Mouse (Mus musculus): ENCODE measurements around the gene Exoc6. TPM values are rescaled to one million over a fixed set of nuclear protein-coding genes. Genes with fewer than 3 reads are reported as not detected.
"Not testable (repeated sequence)": the region's sequence is repeated elsewhere in the genome, so short reads cannot be mapped to it uniquely, and the experiment has no call there.

Exoc6 gene
- polyA plus RNA-seq, 1 experiment from 2014 or later = 10.1 TPM

DNA sequence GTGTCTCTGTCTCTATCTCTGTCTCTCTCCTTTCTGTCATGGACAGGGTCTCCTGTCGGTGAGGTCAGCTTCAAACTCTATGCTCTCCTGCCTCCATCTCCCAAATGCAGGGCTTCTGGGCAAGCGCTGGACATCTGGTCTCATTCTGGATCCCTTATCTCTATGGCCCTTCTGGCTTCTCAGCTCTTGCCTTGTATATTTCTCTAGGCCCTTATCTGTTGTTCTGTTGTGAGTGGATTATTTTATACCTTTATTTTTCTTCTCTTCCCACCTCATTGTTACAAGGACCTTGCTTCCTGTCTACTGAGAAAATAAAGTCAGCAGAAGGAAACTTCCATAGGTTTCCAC lies 28.8 kb upstream of the Exoc6 start:
- Histone ChIP-seq H3K27me3 (ENCODE audit: control insufficient read depth, insufficient read depth, low read length) (no peaks in the 10 kb centered on the region), H3K9me3 (ENCODE audit: control insufficient read depth, low read length) (no peaks in the 10 kb centered on the region), H3K27ac (ENCODE audit: low read depth, low read length) (no peak overlapping the region), H3K36me3 (ENCODE audit: control insufficient read depth, insufficient read depth, low read length) (no peaks in the 10 kb centered on the region), H3K4me2 (replicated peaks; ENCODE audit: low read depth, low read length) (no peak overlapping the region), H3K4me3 (ENCODE audit: low read depth, low read length) (no peak overlapping the region), H3K4me1 (replicated peaks; ENCODE audit: control insufficient read depth, insufficient read depth, low read length) (no peaks in the 10 kb centered on the region), H3K9ac (ENCODE audit: low read depth, low read length) (no peak overlapping the region)
- ATAC-seq (ENCODE audit: low FRiP score) = no peak
- DNase-seq (ENCODE audit: low spot score) = no peak
- 68% methylated on average over 2 of the region's 2 CpGs for WGBS

DNA sequence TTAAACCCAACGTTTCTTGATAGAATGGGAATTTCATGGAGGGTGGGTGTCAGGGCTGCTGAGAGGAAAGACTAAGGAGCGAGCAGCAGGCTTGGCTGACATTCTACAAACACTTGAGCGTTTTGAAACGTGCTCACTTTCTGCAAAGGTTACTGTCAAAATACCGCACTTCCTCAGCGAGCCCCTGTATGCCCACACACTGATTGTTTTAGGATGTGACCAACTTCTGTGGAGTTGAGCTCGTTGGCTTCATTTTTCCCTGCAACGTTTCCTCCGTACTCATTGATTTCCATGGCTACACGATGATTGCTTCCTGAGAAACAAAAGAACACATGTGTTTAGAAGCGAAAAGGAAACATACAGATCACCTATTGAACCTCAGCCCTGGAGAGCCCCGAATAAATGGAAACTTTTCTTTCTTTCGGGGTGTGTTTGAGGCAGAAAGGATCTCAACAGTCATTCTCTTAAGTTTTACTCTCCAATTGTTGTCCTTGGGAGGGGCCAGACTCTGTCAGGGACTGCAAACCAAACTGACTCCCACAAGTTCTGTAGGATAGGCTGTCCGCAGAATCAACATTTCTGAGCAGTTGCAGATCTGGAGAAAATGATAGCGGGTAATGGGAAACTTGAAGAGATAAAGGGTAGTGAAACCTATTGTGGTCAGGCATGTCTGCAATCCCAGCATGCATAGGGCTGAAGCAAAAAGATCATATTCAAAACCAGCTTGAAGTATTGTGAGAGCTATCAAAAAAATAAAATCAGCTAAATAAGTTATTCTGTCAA lies 26.7 kb upstream of the Exoc6 start:
- DNase-seq (ENCODE audit: low spot score) (no peak), ATAC-seq (ENCODE audit: low FRiP score) (no peak)
- Histone ChIP-seq H3K36me3 (ENCODE audit: control insufficient read depth, insufficient read depth, low read length) (no peaks in the 10 kb centered on the region), H3K9me3 (ENCODE audit: control insufficient read depth, low read length) (no peaks in the 10 kb centered on the region), H3K27ac (ENCODE audit: low read depth, low read length) (no peak overlapping the region), H3K4me2 (replicated peaks; ENCODE audit: low read depth, low read length) (no peak overlapping the region), H3K27me3 (ENCODE audit: control insufficient read depth, insufficient read depth, low read length) (no peaks in the 10 kb centered on the region), H3K4me3 (ENCODE audit: low read depth, low read length) (no peak overlapping the region), H3K9ac (ENCODE audit: low read depth, low read length) (no peak overlapping the region), H3K4me1 (replicated peaks; ENCODE audit: control insufficient read depth, insufficient read depth, low read length) (no peaks in the 10 kb centered on the region)
- WGBS = 80% methylated on average over 15 of the region's 15 CpGs

DNA sequence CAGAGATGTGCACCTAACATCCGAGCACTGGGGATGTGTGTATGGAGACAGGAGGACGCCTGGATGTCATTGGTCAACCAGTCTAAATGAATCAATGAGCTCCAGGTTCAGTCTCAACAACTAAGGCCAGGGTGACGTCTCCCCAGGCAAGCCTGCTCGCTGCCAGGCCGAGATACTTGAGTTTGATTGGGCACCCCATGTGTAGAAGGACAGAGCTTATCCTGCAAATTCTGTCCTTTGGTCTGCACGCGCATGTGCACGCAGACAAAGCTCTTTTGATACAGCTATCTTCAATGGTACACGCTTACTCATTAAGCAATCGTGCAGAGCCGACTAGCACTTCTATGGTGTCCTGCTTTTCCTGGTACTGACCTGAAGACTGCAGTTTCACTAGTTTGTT lies 24.3 kb upstream of the Exoc6 start:
- whole genome bisulfite sequencing = 87% methylated on average over 11 of the region's 11 CpGs

DNA sequence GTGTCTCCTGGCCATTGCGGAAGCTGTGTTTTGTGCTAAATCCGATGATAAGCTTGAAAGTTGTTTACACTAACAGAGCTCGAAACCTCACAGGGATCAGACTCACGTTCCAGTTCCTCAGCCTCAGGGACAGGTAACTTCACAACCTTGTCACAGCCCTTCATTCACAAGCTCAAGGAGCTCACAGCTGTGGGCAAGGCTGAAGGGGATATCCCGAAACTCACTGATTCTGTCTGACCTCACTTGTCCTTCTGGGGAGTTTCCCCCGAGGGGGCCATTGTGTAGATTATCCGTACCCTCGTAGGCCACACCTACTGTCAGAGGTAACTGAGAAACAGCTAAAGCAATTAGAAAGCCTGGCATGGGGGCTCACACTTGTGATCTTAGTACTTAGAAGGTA lies 23.4 kb upstream of the Exoc6 start:
- Histone ChIP-seq H3K27ac (ENCODE audit: low read depth, low read length) (no peak overlapping the region), H3K36me3 (ENCODE audit: control insufficient read depth, insufficient read depth, low read length) (no peaks in the 10 kb centered on the region), H3K4me2 (replicated peaks; ENCODE audit: low read depth, low read length) (no peak overlapping the region), H3K4me1 (replicated peaks; ENCODE audit: control insufficient read depth, insufficient read depth, low read length) (no peaks in the 10 kb centered on the region), H3K9me3 (ENCODE audit: control insufficient read depth, low read length) (no peaks in the 10 kb centered on the region), H3K27me3 (ENCODE audit: control insufficient read depth, insufficient read depth, low read length) (no peaks in the 10 kb centered on the region), H3K4me3 (ENCODE audit: low read depth, low read length) (no peak overlapping the region), H3K9ac (ENCODE audit: low read depth, low read length) (no peak overlapping the region)
- no peak for DNase-seq (ENCODE audit: low spot score)
- ATAC-seq (ENCODE audit: low FRiP score) = no peak
- WGBS = 42% methylated on average over 8 of the region's 8 CpGs

More for the DNA sequence above, 24.3 kb upstream of the Exoc6 start:
- Histone ChIP-seq H3K9me3 (ENCODE audit: control insufficient read depth, low read length) (no peaks in the 10 kb centered on the region), H3K4me1 (replicated peaks; ENCODE audit: control insufficient read depth, insufficient read depth, low read length) (no peaks in the 10 kb centered on the region), H3K9ac (ENCODE audit: low read depth, low read length) (no peak overlapping the region), H3K36me3 (ENCODE audit: control insufficient read depth, insufficient read depth, low read length) (no peaks in the 10 kb centered on the region), H3K4me2 (replicated peaks; ENCODE audit: low read depth, low read length) (no peak overlapping the region), H3K4me3 (ENCODE audit: low read depth, low read length) (no peak overlapping the region), H3K27ac (ENCODE audit: low read depth, low read length) (no peak overlapping the region), H3K27me3 (ENCODE audit: control insufficient read depth, insufficient read depth, low read length) (no peaks in the 10 kb centered on the region)
- ATAC-seq (ENCODE audit: low FRiP score) (no peak), DNase-seq (ENCODE audit: low spot score) (no peak)

- not testable (repeated sequence) for H3K36me3 ChIP-seq (ENCODE audit: control insufficient read depth, insufficient read depth, low read length); H3K9ac ChIP-seq (ENCODE audit: low read depth, low read length); H3K4me1 ChIP-seq (replicated peaks; ENCODE audit: control insufficient read depth, insufficient read depth, low read length); H3K27ac ChIP-seq (ENCODE audit: low read depth, low read length); H3K4me3 ChIP-seq (ENCODE audit: low read depth, low read length); H3K4me2 ChIP-seq (replicated peaks; ENCODE audit: low read depth, low read length); H3K27me3 ChIP-seq (ENCODE audit: control insufficient read depth, insufficient read depth, low read length); ATAC-seq (ENCODE audit: low FRiP score); H3K9me3 ChIP-seq (ENCODE audit: control insufficient read depth, low read length); DNase-seq (ENCODE audit: low spot score)
- WGBS = 98% methylated on average over 2 of the region's 3 CpGs
Measured at GRCm38 (mm10) chr19:37527736-37528135, 22.5 kb upstream of the Exoc6 start.

DNA sequence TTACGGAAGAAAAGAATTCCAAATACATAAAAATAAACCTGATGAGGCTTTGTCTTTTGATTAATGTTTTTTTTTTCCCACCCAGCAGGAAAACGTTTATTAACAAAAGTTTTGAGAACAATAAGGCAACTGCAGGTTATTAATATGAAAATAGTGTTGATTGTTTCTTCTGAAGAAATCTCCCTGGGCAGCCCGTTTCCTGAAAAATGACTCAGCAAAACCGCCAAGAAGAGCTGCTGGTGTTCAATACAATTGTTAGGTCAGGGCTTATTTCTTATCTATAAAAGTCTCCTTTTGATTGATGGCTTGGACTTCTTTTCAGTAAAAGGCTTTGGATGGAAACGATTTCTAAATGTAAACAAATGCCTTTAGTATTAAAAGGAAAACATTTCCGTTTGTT lies 21.6 kb upstream of the Exoc6 start:
- H3K9me3 ChIP-seq (ENCODE audit: control insufficient read depth, low read length) = no peaks in the 10 kb centered on the region
- no peak overlapping the region for H3K4me3 ChIP-seq (ENCODE audit: low read depth, low read length)
- no peaks in the 10 kb centered on the region for H3K36me3 ChIP-seq (ENCODE audit: control insufficient read depth, insufficient read depth, low read length)
- H3K9ac ChIP-seq (ENCODE audit: low read depth, low read length) = no peak overlapping the region
- no peaks in the 10 kb centered on the region for H3K4me1 ChIP-seq (replicated peaks; ENCODE audit: control insufficient read depth, insufficient read depth, low read length)
- 65% methylated on average over 6 of the region's 6 CpGs for WGBS
- no peak for ATAC-seq (ENCODE audit: low FRiP score)
- H3K27ac ChIP-seq (ENCODE audit: low read depth, low read length) = no peak overlapping the region
- H3K27me3 ChIP-seq (ENCODE audit: control insufficient read depth, insufficient read depth, low read length) = no peaks in the 10 kb centered on the region
- DNase-seq (ENCODE audit: low spot score) = no peak
- H3K4me2 ChIP-seq (replicated peaks; ENCODE audit: low read depth, low read length) = no peak overlapping the region

DNA sequence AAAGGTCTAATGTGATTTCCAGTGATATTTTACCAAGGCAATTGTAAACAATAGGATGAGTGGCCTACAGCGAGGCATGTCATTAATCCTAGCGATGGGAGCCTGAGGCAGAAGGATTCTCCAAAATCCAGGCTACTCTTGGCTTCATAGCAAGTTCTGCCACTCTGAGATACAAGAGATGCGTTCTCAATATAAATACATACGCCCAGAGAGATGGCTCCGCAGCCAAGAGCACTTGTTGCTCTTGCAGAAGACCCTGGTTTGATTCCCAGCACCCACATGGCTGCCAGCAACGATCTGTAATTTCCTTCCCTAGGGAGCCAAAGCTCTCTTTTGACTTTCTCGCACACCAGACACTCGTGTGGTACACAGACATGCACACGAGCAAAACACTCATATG lies 20.9 kb upstream of the Exoc6 start:
- H3K4me2 ChIP-seq (replicated peaks; ENCODE audit: low read depth, low read length) = no peak overlapping the region
- H3K27me3 ChIP-seq (ENCODE audit: control insufficient read depth, insufficient read depth, low read length) = no peaks in the 10 kb centered on the region
- 95% methylated on average over 9 of the region's 9 CpGs for WGBS
- DNase-seq (ENCODE audit: low spot score) (no peak), ATAC-seq (ENCODE audit: low FRiP score) (no peak)
- no peaks in the 10 kb centered on the region for H3K36me3 ChIP-seq (ENCODE audit: control insufficient read depth, insufficient read depth, low read length)
- no peaks in the 10 kb centered on the region for H3K9me3 ChIP-seq (ENCODE audit: control insufficient read depth, low read length)
- H3K27ac ChIP-seq (ENCODE audit: low read depth, low read length) = no peak overlapping the region
- H3K4me3 ChIP-seq (ENCODE audit: low read depth, low read length) = no peak overlapping the region
- no peak overlapping the region for H3K9ac ChIP-seq (ENCODE audit: low read depth, low read length)
- H3K4me1 ChIP-seq (replicated peaks; ENCODE audit: control insufficient read depth, insufficient read depth, low read length) = no peaks in the 10 kb centered on the region

DNA sequence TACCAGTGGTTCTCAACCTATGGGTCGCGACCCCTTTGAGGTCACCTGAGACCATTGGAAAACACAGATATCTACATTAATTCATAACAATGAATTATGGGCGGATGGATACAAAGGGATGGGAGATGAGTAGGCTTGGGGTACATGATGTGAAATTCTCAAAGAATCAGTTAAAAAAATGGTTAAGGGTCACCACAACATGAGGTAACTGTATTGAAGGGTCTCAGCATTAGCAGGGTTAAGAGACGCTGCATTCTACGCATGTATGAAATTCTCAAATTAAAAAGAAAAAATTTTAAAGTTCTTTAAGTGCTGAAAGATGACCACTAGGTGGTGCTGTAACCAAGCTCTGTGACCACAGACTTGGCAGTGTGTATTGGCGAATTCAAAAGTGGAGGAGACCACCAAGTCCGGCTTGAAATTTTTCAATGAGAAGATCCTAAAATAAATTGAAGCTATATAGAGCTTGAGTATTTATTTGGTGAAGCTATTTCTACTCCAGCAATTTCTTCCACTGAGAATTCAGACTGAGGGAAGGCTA lies 20.2 kb upstream of the Exoc6 start:
- WGBS = 49% methylated on average over 7 of the region's 7 CpGs

GRCm38 (mm10) chr19:37530601-37531000 lies 19.6 kb upstream of the Exoc6 start:
- Histone ChIP-seq H3K4me3 (ENCODE audit: low read depth, low read length) (no peak overlapping the region), H3K4me2 (replicated peaks; ENCODE audit: low read depth, low read length) (no peak overlapping the region), H3K27me3 (ENCODE audit: control insufficient read depth, insufficient read depth, low read length) (no peaks in the 10 kb centered on the region), H3K9ac (ENCODE audit: low read depth, low read length) (no peak overlapping the region), H3K27ac (ENCODE audit: low read depth, low read length) (no peak overlapping the region), H3K4me1 (replicated peaks; ENCODE audit: control insufficient read depth, insufficient read depth, low read length) (no peaks in the 10 kb centered on the region), H3K9me3 (ENCODE audit: control insufficient read depth, low read length) (no peaks in the 10 kb centered on the region), H3K36me3 (ENCODE audit: control insufficient read depth, insufficient read depth, low read length) (no peaks in the 10 kb centered on the region)
- DNase-seq (ENCODE audit: low spot score) (no peak), ATAC-seq (ENCODE audit: low FRiP score) (no peak)
- 84% methylated on average over 3 of the region's 3 CpGs for WGBS

More for the DNA sequence above, 20.2 kb upstream of the Exoc6 start:
- no peaks in the 10 kb centered on the region for H3K9me3 ChIP-seq (ENCODE audit: control insufficient read depth, low read length)
- no peak overlapping the region for H3K4me2 ChIP-seq (replicated peaks; ENCODE audit: low read depth, low read length)
- no peak overlapping the region for H3K27ac ChIP-seq (ENCODE audit: low read depth, low read length)
- no peaks in the 10 kb centered on the region for H3K27me3 ChIP-seq (ENCODE audit: control insufficient read depth, insufficient read depth, low read length)
- no peaks in the 10 kb centered on the region for H3K36me3 ChIP-seq (ENCODE audit: control insufficient read depth, insufficient read depth, low read length)
- H3K4me3 ChIP-seq (ENCODE audit: low read depth, low read length) = no peak overlapping the region
- ATAC-seq (ENCODE audit: low FRiP score) (no peak), DNase-seq (ENCODE audit: low spot score) (peak; percentile 74)
- no peaks in the 10 kb centered on the region for H3K4me1 ChIP-seq (replicated peaks; ENCODE audit: control insufficient read depth, insufficient read depth, low read length)
- no peak overlapping the region for H3K9ac ChIP-seq (ENCODE audit: low read depth, low read length)

All from hindbrain, embryonic 11.5 days (tissue).